Mouse (Mus musculus): ENCODE results near the gene Gm5447.
A peak's percentile ranks its signal among the peaks of the same experiment; 100 is the strongest.

The Gm5447 gene

GRCm38 (mm10) chr13:30986934-30987455 lies 13.0 kb downstream of the Gm5447 start:
- DNase-seq (ENCODE audit: low spot score in 2 of 2), result no peak

- DNase-seq (ENCODE audit: low spot score in 2 of 2), result no peak
Measured at GRCm38 (mm10) chr13:30987686-30988085, 13.7 kb downstream of the Gm5447 start.

GRCm38 (mm10) chr13:30989710-30990109 lies 15.7 kb downstream of the Gm5447 start:
- DNase-seq (ENCODE audit: low spot score in 2 of 2), result no peak

GRCm38 (mm10) chr13:30990233-30990632 lies 16.2 kb downstream of the Gm5447 start:
- no peak for DNase-seq (ENCODE audit: low spot score in 2 of 2)

GRCm38 (mm10) chr13:30993819-30994218 lies 19.8 kb downstream of the Gm5447 start:
- peak; percentile 58 to 83 for DNase-seq (ENCODE audit: low spot score in 2 of 2)

- no peak for DNase-seq (ENCODE audit: low spot score in 2 of 2)
Measured at GRCm38 (mm10) chr13:30994249-30994858, 20.4 kb downstream of the Gm5447 start.

GRCm38 (mm10) chr13:30997526-30998253 lies 23.7 kb downstream of the Gm5447 start:
- DNase-seq (ENCODE audit: low spot score in 2 of 2), result no peak

- no peak for DNase-seq (ENCODE audit: low spot score in 2 of 2)
Measured at GRCm38 (mm10) chr13:30999799-31000198, 25.8 kb downstream of the Gm5447 start.

GRCm38 (mm10) chr13:31004458-31004857 lies 30.5 kb downstream of the Gm5447 start:
- DNase-seq (ENCODE audit: low spot score in 2 of 2), result no peak

GRCm38 (mm10) chr13:31004995-31005394 lies 31.0 kb downstream of the Gm5447 start:
- no peak for DNase-seq (ENCODE audit: low spot score in 2 of 2)

GRCm38 (mm10) chr13:31017545-31017944 lies 43.5 kb downstream of the Gm5447 start:
- DNase-seq (ENCODE audit: low spot score in 2 of 2), result no peak

- DNase-seq (ENCODE audit: low spot score in 2 of 2), result no peak
Measured at GRCm38 (mm10) chr13:31021514-31021913, 47.5 kb downstream of the Gm5447 start.

GRCm38 (mm10) chr13:31021927-31022326 lies 47.9 kb downstream of the Gm5447 start:
- DNase-seq (ENCODE audit: low spot score in 2 of 2), result no peak

GRCm38 (mm10) chr13:31023664-31024063 lies 49.7 kb downstream of the Gm5447 start:
- DNase-seq (ENCODE audit: low spot score in 2 of 2), result no peak
